Mouse (Mus musculus) heart, postnatal 10 days (tissue): ENCODE data around the gene Htr1f. TPM values are rescaled to one million over a fixed set of nuclear protein-coding genes. Genes with fewer than 3 reads are reported as not detected.
"Not testable (repeated sequence)": the region's sequence is repeated elsewhere in the genome, so short reads cannot be mapped to it uniquely, and the experiment has no call there.

ENCODE experiments used
- DNase-seq, 2 experiments: peaks; one replicate each; pipeline ENCODE4 v3.0.0; 2021
- intact Hi-C: fragments of 180-260 bp; cut with DNase I; formaldehyde crosslinking; loops from one replicate; pipeline ENCODE4 v1.15.1; 2025
- total RNA-seq, 2 experiments: library from RNA; stranded (reverse); gene quantifications; 2 replicates each; pipeline ENCODE4 v1.2.3; 2021

Htr1f gene
- total RNA-seq, result not detected

GRCm38 (mm10) chr16:65105184-65105931 is at the start of gene Htr1f:
TSS of gene Htr1f (minus strand) at chr16:65105854.
- no peak for DNase-seq
- intact Hi-C loops, result no loop called here

- no peak for DNase-seq
- intact Hi-C loops, result no loop called here
Observed at GRCm38 (mm10) chr16:65139771-65140170, 34.1 kb upstream of the Htr1f start.

DNA sequence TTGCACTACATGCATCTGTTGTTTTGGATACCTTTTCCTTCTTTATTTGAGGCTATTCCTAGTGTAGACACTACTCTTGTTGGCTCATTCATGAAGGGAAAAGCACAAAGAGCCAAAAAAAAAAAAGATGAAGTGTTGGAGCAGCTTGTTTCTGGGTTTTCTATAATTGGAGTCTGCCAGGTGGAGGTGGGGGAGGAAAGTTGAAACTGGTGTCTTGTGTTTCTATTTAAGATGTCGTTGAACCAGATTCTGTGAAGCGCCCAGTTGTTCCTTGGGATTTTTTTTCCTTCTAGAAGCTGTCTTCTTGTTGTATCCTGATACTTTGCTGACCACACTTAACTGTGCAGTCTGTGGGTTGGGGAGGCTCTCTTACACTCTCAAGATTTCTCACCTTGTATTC is 23.7 kb upstream of the Htr1f start:
- no peak for DNase-seq
- intact Hi-C loops, result no loop called here

- intact Hi-C loops, result no loop called here
- no peak for DNase-seq
Observed at GRCm38 (mm10) chr16:65127846-65128245, 22.2 kb upstream of the Htr1f start.

DNA sequence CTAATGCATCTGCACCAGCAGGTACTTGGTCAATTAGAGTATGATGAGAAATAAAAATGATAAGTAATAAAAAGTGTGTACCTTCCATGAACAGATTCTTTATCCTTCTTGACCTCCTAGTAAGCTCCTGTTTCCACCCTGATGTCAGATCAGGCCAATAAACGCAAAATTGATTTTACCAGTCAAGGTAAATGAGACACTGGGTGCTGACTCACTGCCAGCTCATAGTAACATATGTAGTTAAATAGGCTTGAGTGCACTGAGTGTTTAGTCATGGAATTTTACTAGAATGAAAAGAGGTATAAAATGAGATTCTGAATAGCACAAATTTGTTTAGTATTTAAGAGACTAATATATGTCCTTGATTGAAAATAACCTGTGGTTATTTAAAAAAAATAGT is 6.6 kb upstream of the Htr1f start:
- no peak for DNase-seq
- intact Hi-C loops, result no loop called here

- no peak for DNase-seq
- intact Hi-C loops, result no loop called here
Observed at GRCm38 (mm10) chr16:65093552-65093951, 12.1 kb downstream of the Htr1f start.

DNA sequence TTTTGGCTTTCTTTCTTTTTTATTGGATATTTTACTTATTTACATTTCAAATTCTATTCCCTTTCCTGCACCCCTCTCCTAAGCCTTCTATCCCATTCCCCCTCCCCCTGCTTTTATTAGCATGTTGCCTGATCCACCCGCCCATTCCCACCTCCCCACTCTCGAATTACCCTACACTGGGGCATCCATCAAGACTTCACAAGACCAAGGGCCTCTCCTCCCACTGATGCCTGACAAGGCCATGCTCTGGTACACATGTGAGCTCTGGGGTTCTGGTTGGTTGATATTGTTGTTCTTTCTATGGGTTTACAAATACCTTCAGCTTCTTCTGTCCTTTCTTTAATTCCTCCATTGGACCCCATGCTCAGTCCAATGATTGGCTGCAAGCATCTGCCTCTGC is 22.2 kb downstream of the Htr1f start:
- DNase-seq, result no peak
- intact Hi-C loops, result no loop called here

DNA sequence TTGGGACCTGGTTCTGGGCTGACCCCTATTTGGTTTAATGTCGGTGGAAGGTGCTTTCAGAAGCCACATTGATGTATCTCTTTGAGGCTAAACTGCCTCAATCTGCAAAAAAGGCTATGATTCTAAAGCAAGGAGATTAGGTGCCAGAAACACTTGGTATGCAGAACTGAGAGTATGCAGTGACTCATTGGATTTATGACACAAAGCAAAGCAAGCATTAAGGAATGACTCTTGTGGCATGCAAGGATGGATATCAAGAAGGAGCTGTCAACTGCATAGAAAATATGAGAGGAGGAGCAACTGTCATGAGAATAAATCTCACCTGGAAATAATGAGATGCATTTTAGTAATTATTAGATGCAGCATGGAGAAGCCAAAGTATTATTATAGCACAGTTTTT is 35.8 kb downstream of the Htr1f start:
- no peak for DNase-seq
- intact Hi-C loops, result no loop called here

DNA sequence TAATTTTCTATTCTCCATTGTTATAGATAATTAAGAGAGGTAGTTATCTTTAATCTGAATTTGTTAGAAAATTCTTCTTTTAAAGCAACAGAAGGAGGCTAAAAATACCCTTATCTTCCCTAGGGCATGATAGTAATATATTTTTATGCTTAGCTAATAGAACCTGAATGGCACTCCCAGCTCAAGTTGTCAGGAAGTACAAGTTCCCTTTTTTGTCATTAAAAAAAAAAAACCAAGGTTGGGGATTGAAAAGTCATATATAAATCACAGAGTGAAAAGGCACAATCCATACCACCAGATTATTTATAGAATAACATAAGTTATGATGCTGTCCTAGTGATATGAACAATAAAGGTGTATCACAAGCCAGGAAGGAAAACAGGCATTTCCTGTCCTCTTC is 39.4 kb downstream of the Htr1f start:
- intact Hi-C loops, result no loop called here
- no peak for DNase-seq

DNA sequence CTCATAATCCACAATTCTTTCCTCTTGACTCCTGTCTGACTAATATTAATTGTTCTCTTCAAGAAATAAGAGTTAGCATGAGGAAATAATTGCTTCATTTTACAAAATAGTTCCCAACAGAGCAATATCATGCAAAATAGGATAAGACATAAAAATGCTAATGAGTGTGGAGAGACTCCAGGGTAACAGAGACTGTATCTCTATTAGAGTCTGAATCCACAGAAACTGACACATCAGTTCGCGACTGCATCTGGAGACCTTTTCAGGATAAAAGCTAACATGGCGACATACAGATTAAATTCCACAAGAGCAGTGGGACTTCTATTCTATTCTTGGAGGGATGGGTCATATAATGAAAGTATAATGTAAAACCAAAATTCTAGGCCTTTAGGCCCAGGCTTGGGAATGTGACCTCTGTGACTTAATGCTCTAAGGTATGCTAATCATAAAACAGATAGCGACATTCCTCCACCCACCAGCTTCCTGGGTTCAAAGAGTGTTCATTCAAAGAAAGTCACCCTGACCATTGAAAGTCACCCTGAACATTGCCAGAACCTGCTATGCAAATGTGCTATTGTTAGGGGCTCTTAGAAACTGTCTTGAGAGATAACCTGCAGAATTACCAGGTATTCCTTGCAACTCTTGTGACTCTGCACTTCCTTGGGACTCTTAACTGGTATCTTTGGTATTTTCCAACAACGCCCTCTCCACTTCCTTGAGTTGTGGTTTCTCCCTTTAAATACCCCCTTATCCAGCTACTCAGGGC is 67.8 kb downstream of the Htr1f start:
- DNase-seq, intact Hi-C loops: not testable (repeated sequence)

GRCm38 (mm10) chr16:65029675-65030074 is 76.0 kb downstream of the Htr1f start:
- intact Hi-C loops, result no loop called here
- no peak for DNase-seq

DNA sequence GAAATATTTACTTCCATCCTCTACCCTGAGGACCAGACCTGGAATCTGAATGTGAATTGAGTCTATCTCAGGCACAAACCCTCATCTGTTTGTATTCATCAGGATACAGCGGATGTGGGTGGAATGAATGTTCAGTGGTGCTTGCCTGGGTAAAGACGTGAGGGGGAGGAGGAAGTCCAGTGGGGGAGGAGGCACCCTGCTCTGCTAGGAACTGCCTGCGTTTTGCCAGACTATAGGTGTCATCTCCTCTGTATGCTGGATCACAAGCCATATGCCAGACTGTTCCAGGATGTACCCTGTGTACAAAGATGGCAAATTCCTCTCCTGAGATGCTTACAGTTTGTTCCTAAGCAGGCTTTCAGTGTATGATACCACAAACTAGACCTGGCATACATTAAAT is 83.3 kb downstream of the Htr1f start:
- no peak for DNase-seq

GRCm38 (mm10) chr16:65018710-65019109 is 86.9 kb downstream of the Htr1f start:
- DNase-seq, result no peak
- intact Hi-C loops, result no loop called here

More for the DNA sequence above, 83.3 kb downstream of the Htr1f start:
- intact Hi-C loops, result no loop called here

GRCm38 (mm10) chr16:65018134-65018533 is 87.5 kb downstream of the Htr1f start:
- DNase-seq, result no peak
- intact Hi-C loops, result no loop called here

DNA sequence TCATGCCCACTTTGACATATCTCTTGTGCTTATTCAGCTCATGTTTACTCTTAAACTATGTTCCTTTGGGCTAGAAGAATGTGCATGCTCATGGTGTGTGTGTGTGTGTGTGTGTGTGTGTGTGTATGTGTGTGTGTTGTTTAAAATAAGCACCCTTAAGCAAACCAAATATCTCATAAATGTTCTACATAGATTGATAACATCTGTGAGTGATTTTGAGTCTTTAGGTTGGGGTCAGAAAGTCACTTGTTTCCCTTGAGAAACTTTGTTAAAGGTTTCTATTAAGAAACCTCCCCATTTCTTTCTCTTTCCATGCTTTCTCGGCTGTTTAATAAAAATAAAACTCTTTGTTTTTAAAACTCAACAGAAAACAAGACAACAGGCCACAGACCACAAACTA is 88.1 kb downstream of the Htr1f start:
- DNase-seq, result no peak
- intact Hi-C loops, result no loop called here

DNA sequence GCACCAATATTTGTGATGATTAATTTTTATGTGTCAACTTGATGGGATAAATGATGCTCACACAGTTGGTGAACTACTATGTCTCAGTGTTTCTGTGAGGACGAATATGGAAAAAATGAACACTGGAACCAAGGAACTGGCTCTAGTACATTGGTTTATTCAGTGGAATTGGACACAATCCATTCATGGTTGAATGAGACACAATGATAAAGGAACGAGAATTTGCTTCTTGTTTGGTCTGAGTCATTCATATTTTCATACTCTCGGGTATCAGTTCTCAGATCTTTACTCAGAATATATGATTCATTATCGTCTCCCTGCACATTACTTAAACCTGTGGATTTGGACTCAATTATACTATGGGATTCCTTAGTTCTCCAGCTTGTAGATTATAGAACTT is 90.4 kb downstream of the Htr1f start:
- intact Hi-C loops, result no loop called here
- no peak for DNase-seq

- intact Hi-C loops, result no loop called here
- DNase-seq, result no peak
Observed at GRCm38 (mm10) chr16:65001993-65002821, 103.4 kb downstream of the Htr1f start.

DNA sequence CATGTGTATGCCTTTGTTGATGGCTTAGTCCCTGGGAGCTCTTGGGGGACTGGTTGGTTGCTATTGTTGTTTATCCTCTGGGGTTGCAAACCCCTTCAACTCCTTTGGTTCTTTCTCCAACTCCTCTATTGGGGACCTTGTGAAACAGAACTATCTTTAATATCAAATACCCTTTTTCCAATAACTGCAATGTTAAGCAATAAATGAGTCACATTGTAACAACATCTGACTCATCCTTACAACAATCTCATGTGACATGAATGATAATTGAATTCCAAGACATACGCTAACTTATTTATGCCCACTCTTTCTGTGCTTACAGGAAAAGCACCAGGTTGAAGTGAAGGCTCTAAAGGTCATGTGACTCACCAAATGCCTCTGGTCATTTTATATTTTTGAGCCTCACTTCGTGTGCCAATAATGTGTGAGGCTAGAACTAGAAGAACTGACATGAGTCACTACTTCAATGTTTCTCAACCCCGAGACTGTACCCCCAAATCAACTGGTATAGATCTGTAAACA is 116.3 kb downstream of the Htr1f start:
- intact Hi-C loops, result no loop called here
- no peak for DNase-seq

- no peak for DNase-seq
- intact Hi-C loops, result no loop called here
Observed at GRCm38 (mm10) chr16:64987564-64987963, 118.1 kb downstream of the Htr1f start.

- intact Hi-C loops, result no loop called here
- no peak for DNase-seq
Observed at GRCm38 (mm10) chr16:64987049-64987448, 118.6 kb downstream of the Htr1f start.

DNA sequence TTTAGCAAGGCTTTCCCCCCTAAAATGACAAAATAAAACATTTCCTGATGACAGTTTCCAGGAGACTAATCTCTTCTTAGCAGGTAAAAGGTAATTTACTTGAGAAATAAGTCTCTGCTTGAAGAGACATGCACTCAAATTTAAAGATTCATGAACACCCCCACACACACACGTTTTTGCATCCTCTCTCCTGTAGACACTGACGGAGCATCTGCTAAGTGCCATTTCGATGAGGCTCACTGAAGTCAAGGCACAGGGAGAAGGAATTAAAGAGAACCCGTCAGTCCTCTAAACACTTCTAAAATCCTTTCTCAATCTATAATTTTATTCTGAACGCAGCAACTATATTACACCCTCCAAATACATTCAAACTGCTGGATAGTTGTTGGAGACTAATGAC is 131.0 kb downstream of the Htr1f start:
- no peak for DNase-seq
- intact Hi-C loops, result no loop called here
